ENCODE assay signal across 8 mouse cellular contexts in the genomic region with DNA sequence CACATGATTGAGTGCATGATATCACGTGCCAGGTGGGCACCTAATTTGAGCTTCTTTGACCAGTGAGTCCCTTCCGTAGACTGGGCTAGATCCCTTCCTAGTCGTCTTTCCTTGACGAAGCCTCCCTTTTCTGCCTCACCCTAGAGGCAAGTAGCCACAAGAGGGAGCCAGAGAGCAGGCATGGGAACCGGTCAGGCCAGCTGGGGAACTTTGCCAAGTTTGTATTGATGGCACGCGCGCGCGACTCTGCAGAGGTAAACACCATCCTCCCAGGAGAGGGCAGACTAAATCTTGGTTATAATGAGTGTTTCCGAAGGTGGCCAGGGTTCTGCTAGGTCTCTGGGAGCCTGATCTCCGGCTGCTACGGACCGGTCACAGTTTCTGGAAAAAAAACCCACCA. TPM values are rescaled to one million over a fixed set of nuclear protein-coding genes. Genes with fewer than 3 reads are reported as not detected.
DNase-seq lines count a peak whose midpoint lies in the region; ATAC-seq and TF ChIP-seq lines count a peak whose summit lies in the region.

No protein-coding gene starts in this region.

- peak overlapping the region; percentile 45 for H3K4me2 ChIP-seq in forebrain, embryonic 12.5 days
- peak overlapping the region; percentile 52 for H3K4me2 ChIP-seq in heart, embryonic 16.5 days (ENCODE audit: low read depth, low read length)
- H3K4me2 ChIP-seq in liver, embryonic 14.5 days (ENCODE audit: low read depth) = peak overlapping the region; percentile 25; the same call in 1 of the 2 replicates
- H3K4me2 ChIP-seq in neural tube, embryonic 12.5 days (replicated peaks) = peak overlapping the region; percentile 46

- H3K27me3 ChIP-seq in forebrain, embryonic 12.5 days = peaks cover 28% of the 10 kb centered on the region
- peaks cover 55% of the 10 kb centered on the region for H3K27me3 ChIP-seq in heart, embryonic 16.5 days (ENCODE audit: control insufficient read depth, insufficient read depth, low read length)
- peaks cover 18% of the 10 kb centered on the region for H3K27me3 ChIP-seq in liver, embryonic 14.5 days (ENCODE audit: control insufficient read depth, insufficient read depth, low read length)
- 0 out of 2 replicates have a peak, but pooled peaks cover 12% of the 10 kb centered on the region for H3K27me3 ChIP-seq in neural tube, embryonic 12.5 days (replicated peaks)

- peak; percentile 87 for DNase-seq in CD4-positive, CD25-positive, alpha-beta regulatory T cell, adult 2 months (ENCODE audit: low read depth, low spot score)
- DNase-seq in c-Kit-positive CD71-positive TER-119-negative erythroid progenitor cells, embryonic 14.5 days (ENCODE audit: low read depth) = peak; percentile 66
- peak; percentile 94 to 98 for DNase-seq in kidney, postnatal 36 days
- peak in 1 of 3 experiments; percentile 60 for DNase-seq in liver, embryonic 14.5 days (ENCODE audit: low read depth in 3 of 3, low spot score in 3 of 3)
- DNase-seq in testis, postnatal 10 days (ENCODE audit: low spot score) = peak; percentile 98

- no peak overlapping the region for H3K9ac ChIP-seq in forebrain, embryonic 12.5 days
- no peak overlapping the region for H3K9ac ChIP-seq in heart, embryonic 16.5 days (ENCODE audit: low read length)
- H3K9ac ChIP-seq in liver, embryonic 14.5 days (replicated peaks) = no peak overlapping the region
- H3K9ac ChIP-seq in neural tube, embryonic 12.5 days = no peak overlapping the region

- peak; percentile 14 for ATAC-seq in forebrain, embryonic 12.5 days (ENCODE audit: low FRiP score)
- peak; percentile 20; the same call in 1 of the 2 replicates for ATAC-seq in heart, embryonic 16.5 days (replicated peaks; ENCODE audit: extremely low read depth, insufficient read depth, low FRiP score)
- ATAC-seq in liver, embryonic 14.5 days (ENCODE audit: insufficient read depth) = peak; percentile 31; the same call in 1 of the 2 replicates
- ATAC-seq in neural tube, embryonic 12.5 days (ENCODE audit: low FRiP score, low read depth) = peak; percentile 10; the same call in 1 of the 2 replicates

- H3K4me1 ChIP-seq in forebrain, embryonic 12.5 days = peaks cover 51% of the 10 kb centered on the region
- peaks cover 21% of the 10 kb centered on the region for H3K4me1 ChIP-seq in heart, embryonic 16.5 days (ENCODE audit: control insufficient read depth, insufficient read depth, low read length)
- peaks cover 0 to 2% of the 10 kb centered on the region in 2 experiments; a peak in 1 of 4 replicates for H3K4me1 ChIP-seq in liver, embryonic 14.5 days (replicated peaks; ENCODE audit: control insufficient read depth in 2 of 2, insufficient read depth in 2 of 2, low read length in 1 of 2)
- H3K4me1 ChIP-seq in neural tube, embryonic 12.5 days = peaks cover 43% of the 10 kb centered on the region

- 1% methylated on average over 14 of the region's 14 CpGs for WGBS in forebrain, embryonic 12.5 days
- under 1% methylated on average over 14 of the region's 14 CpGs for WGBS in heart, embryonic 16.5 days
- 5% methylated on average over 14 of the region's 14 CpGs for WGBS in liver, embryonic 14.5 days (ENCODE audit: insufficient replicate concordance)
- WGBS in neural tube, embryonic 12.5 days = under 1% methylated on average over 14 of the region's 14 CpGs

- H3K4me3 ChIP-seq in forebrain, embryonic 12.5 days (replicated peaks) = no peak overlapping the region
- H3K4me3 ChIP-seq in heart, embryonic 16.5 days (ENCODE audit: low read length) = peak overlapping the region; percentile 25
- H3K4me3 ChIP-seq in liver, embryonic 14.5 days (ENCODE audit: insufficient read depth in 1 of 2, low read depth in 2 of 2, low read length in 2 of 2) = peak overlapping the region in 1 of 2 experiments; percentile 31; a peak in 2 of 4 replicates
- no peak overlapping the region for H3K4me3 ChIP-seq in neural tube, embryonic 12.5 days

- H3K9me3 ChIP-seq in forebrain, embryonic 12.5 days = no peaks in the 10 kb centered on the region
- no peaks in the 10 kb centered on the region; the same call in 1 of the 2 replicates for H3K9me3 ChIP-seq in heart, embryonic 16.5 days (replicated peaks; ENCODE audit: control insufficient read depth, low read length)
- no peaks in the 10 kb centered on the region for H3K9me3 ChIP-seq in liver, embryonic 14.5 days (ENCODE audit: control insufficient read depth, low read length)
- no peaks in the 10 kb centered on the region for H3K9me3 ChIP-seq in neural tube, embryonic 12.5 days

- TF ChIP-seq CTCF in liver, embryonic 14.5 days (IDR thresholded peaks at IDR 0.05; ENCODE audit: low read depth) = peak; percentile 98

- H3K27ac ChIP-seq in forebrain, embryonic 12.5 days = peak overlapping the region; percentile 98
- no peak overlapping the region for H3K27ac ChIP-seq in heart, embryonic 16.5 days (ENCODE audit: low read length)
- H3K27ac ChIP-seq in liver, embryonic 14.5 days = no peak overlapping the region
- H3K27ac ChIP-seq in neural tube, embryonic 12.5 days = no peak overlapping the region

- H3K36me3 ChIP-seq in forebrain, embryonic 12.5 days (replicated peaks) = no peaks in the 10 kb centered on the region
- no peaks in the 10 kb centered on the region for H3K36me3 ChIP-seq in heart, embryonic 16.5 days (ENCODE audit: control insufficient read depth, insufficient read depth)
- H3K36me3 ChIP-seq in liver, embryonic 14.5 days (replicated peaks; ENCODE audit: control insufficient read depth, insufficient read depth, low read depth) = no peaks in the 10 kb centered on the region
- no peaks in the 10 kb centered on the region for H3K36me3 ChIP-seq in neural tube, embryonic 12.5 days

- TF ChIP-seq EP300 in liver, embryonic 14.5 days (IDR thresholded peaks at IDR 0.05; ENCODE audit: low read depth) = no peak

RNA-seq across cellular contexts. Expression of a gene that starts 1.9 kb away (rescaled TPM):
- 0.65 and 0.73 TPM in 2 replicates for polyA plus RNA-seq in forebrain, embryonic 12.5 days (2016; fragmentation: Nextera tagmentation; extraction: Ambion mirVana)
- 0.44 and 0.97 TPM in 2 replicates for polyA plus RNA-seq in heart, embryonic 16.5 days (2015; fragmentation: Nextera tagmentation; extraction: Ambion mirVana)
- polyA plus RNA-seq in liver, embryonic 14.5 days (2012; rRNA removed) = not detected in 2 replicates
- not detected in 2 replicates for polyA plus RNA-seq in liver, embryonic 14.5 days (2014; fragmentation: Nextera tagmentation; extraction: Ambion mirVana)
- polyA plus RNA-seq in neural tube, embryonic 12.5 days (2016; fragmentation: Nextera tagmentation; extraction: Ambion mirVana) = 0.10 and 0.25 TPM in 2 replicates

RNA-seq across cellular contexts. Expression of a gene that starts 10.7 kb away (rescaled TPM):
- 12.9 and 13.2 TPM in 2 replicates for polyA plus RNA-seq in forebrain, embryonic 12.5 days (2016; fragmentation: Nextera tagmentation; extraction: Ambion mirVana)
- polyA plus RNA-seq in heart, embryonic 16.5 days (2015; fragmentation: Nextera tagmentation; extraction: Ambion mirVana) = 1.3 and 1.9 TPM in 2 replicates
- 0.11 and 0.14 TPM in 2 replicates for polyA plus RNA-seq in liver, embryonic 14.5 days (2012; rRNA removed)
- 0.24 and 0.30 TPM in 2 replicates for polyA plus RNA-seq in liver, embryonic 14.5 days (2014; fragmentation: Nextera tagmentation; extraction: Ambion mirVana)
- 8.4 and 9.4 TPM in 2 replicates for polyA plus RNA-seq in neural tube, embryonic 12.5 days (2016; fragmentation: Nextera tagmentation; extraction: Ambion mirVana)
